Mouse (Mus musculus) lung, postnatal 0 days (tissue): Measurements from ENCODE around the gene Prickle4. TPM values are rescaled to one million over a fixed set of nuclear protein-coding genes. Genes with fewer than 3 reads are reported as not detected.

ENCODE experiments used
- ATAC-seq: fragments of 200-750 bp; cut with Nextera tagmentation; 2 replicates; pipeline ENCODE4 v1.8.0; 2017; ENCODE audit warnings: moderate library complexity
- DNase-seq: peaks from one replicate; pipeline ENCODE4 v3.0.0-alpha.2; 2016; ENCODE audit warnings: low spot score
- H3K27ac ChIP-seq: fragments of 300-500 bp; sonication (generic); 2 replicates; pipeline ENCODE4 v1.5.1; 2014; ENCODE audit warnings: antibody characterized with exemption, mild to moderate bottlenecking, low read length, mixed read lengths
- H3K27me3 ChIP-seq: fragments of 300-500 bp; sonication (generic); replicated peaks from 2 replicates; pipeline ENCODE4 v1.6.1; 2014; ENCODE audit warnings: low read length, mixed read lengths; ENCODE audit not compliant: insufficient read depth
- H3K36me3 ChIP-seq: fragments of 300-500 bp; sonication (generic); 2 replicates; pipeline ENCODE4 v1.6.1; 2014; ENCODE audit warnings: low read length, mixed read lengths; ENCODE audit not compliant: insufficient read depth
- H3K4me1 ChIP-seq: fragments of 300-500 bp; sonication (generic); 2 replicates; pipeline ENCODE4 v1.6.1; 2014; ENCODE audit warnings: antibody characterized with exemption, low read depth, low read length, mixed read lengths; ENCODE audit not compliant: insufficient read depth
- H3K4me2 ChIP-seq: fragments of 300-500 bp; sonication (generic); replicated peaks from 2 replicates; pipeline ENCODE4 v1.6.1; 2014; ENCODE audit warnings: low read depth, mild to moderate bottlenecking, low read length, moderate library complexity, mixed read lengths
- H3K4me3 ChIP-seq: fragments of 300-500 bp; sonication (generic); 2 replicates; pipeline ENCODE4 v1.5.1; 2014; ENCODE audit warnings: low read depth, low read length
- H3K9ac ChIP-seq: fragments of 300-500 bp; sonication (generic); replicated peaks from 2 replicates; pipeline ENCODE4 v1.6.1; 2014; ENCODE audit warnings: low read depth, mild to moderate bottlenecking
- H3K9me3 ChIP-seq: fragments of 300-500 bp; sonication (generic); 2 replicates; pipeline ENCODE4 v1.6.1; 2016; ENCODE audit warnings: low read length, mixed read lengths
- CTCF ChIP-seq: IDR thresholded peaks from 2 replicates; pipeline ENCODE4 v1.5.1; 2016; ENCODE audit warnings: antibody characterized with exemption, mild to moderate bottlenecking
- EP300 ChIP-seq: IDR thresholded peaks from 2 replicates; pipeline ENCODE4 v1.6.1; 2016; ENCODE audit warnings: antibody characterized with exemption, mild to moderate bottlenecking, control low read depth
- WGBS: fragments of 180-500 bp; shearing (Covaris S2); extraction: QIAGEN DNeasy Blood & Tissue Kit; methylation state at CpG from one replicate; pipeline ENCODE4 v1.1.7; 2014; 5-methylcytosine and 5-hydroxymethylcytosine counted together
- polyA plus RNA-seq: library from polyadenylated mRNA; unstranded; fragments of >200 nt; fragmentation: Nextera tagmentation; extraction: Ambion mirVana; gene quantifications from 2 replicates; pipeline ENCODE4 v1.2.1, GENCODE M21; 2015

Gene Prickle4
- polyA plus RNA-seq, 1 experiment from 2014 or later: 0.94 TPM

- peak; percentile 39; the same call in 1 of the 2 replicates for ATAC-seq
- TF ChIP-seq CTCF (no peak), EP300 (no peak)
- H3K27me3 ChIP-seq: no peaks in the 10 kb centered on the region
- no peak overlapping the region for H3K27ac ChIP-seq
- 66% methylated on average over 5 of the region's 5 CpGs for WGBS
- no peaks in the 10 kb centered on the region for H3K4me1 ChIP-seq
- no peak overlapping the region for H3K4me3 ChIP-seq
- no peak for DNase-seq
- H3K36me3 ChIP-seq: no peaks in the 10 kb centered on the region
- H3K9me3 ChIP-seq: no peaks in the 10 kb centered on the region
- H3K4me2 ChIP-seq: no peak overlapping the region
- no peak overlapping the region for H3K9ac ChIP-seq
Measured at GRCm38 (mm10) chr17:47678702-47679101, 15.8 kb downstream of the Prickle4 start.

- Histone ChIP-seq H3K27me3 (no peaks in the 10 kb centered on the region), H3K27ac (no peak overlapping the region), H3K4me2 (no peak overlapping the region), H3K4me1 (no peaks in the 10 kb centered on the region; the same call in 1 of the 2 replicates), H3K9me3 (no peaks in the 10 kb centered on the region), H3K36me3 (no peaks in the 10 kb centered on the region), H3K4me3 (no peak overlapping the region), H3K9ac (no peak overlapping the region)
- WGBS: 65% methylated on average over 5 of the region's 5 CpGs
- peak; percentile 48 for DNase-seq
- peak; percentile 83 for ATAC-seq
- TF ChIP-seq CTCF (no peak), EP300 (no peak)
Measured at GRCm38 (mm10) chr17:47678238-47678637, 16.3 kb downstream of the Prickle4 start.

GRCm38 (mm10) chr17:47676581-47676980, 18.0 kb downstream of the Prickle4 start:
- Histone ChIP-seq H3K36me3 (no peaks in the 10 kb centered on the region), H3K27ac (no peak overlapping the region), H3K27me3 (no peaks in the 10 kb centered on the region), H3K9me3 (no peaks in the 10 kb centered on the region), H3K4me1 (peaks cover 8% of the 10 kb centered on the region; the same call in 1 of the 2 replicates), H3K4me2 (no peak overlapping the region), H3K9ac (no peak overlapping the region), H3K4me3 (no peak overlapping the region)
- ATAC-seq: no peak
- WGBS: 19% methylated on average over 9 of the region's 9 CpGs
- TF ChIP-seq CTCF (peak; percentile 96), EP300 (no peak)
- DNase-seq: peak; percentile 81

- Histone ChIP-seq H3K36me3 (no peaks in the 10 kb centered on the region), H3K4me1 (peaks cover 8% of the 10 kb centered on the region; the same call in 1 of the 2 replicates), H3K4me2 (peak overlapping the region; percentile 78), H3K9me3 (no peaks in the 10 kb centered on the region), H3K27ac (no peak overlapping the region), H3K9ac (no peak overlapping the region), H3K27me3 (no peaks in the 10 kb centered on the region), H3K4me3 (peak overlapping the region; percentile 31)
- DNase-seq (peak; percentile 91), ATAC-seq (peak; percentile 92)
- TF ChIP-seq CTCF (peak; percentile 60), EP300 (no peak)
- WGBS: 6% methylated on average over 57 of the region's 68 CpGs
Measured at GRCm38 (mm10) chr17:47672311-47673111, 22.0 kb downstream of the Prickle4 start.

- TF ChIP-seq EP300 (no peak), CTCF (no peak)
- H3K4me2 ChIP-seq: peak overlapping the region; percentile 78
- no peak overlapping the region for H3K9ac ChIP-seq
- ATAC-seq (peak; percentile 7), DNase-seq (no peak)
- H3K27me3 ChIP-seq: no peaks in the 10 kb centered on the region
- H3K9me3 ChIP-seq: no peaks in the 10 kb centered on the region
- H3K4me3 ChIP-seq: peak overlapping the region; percentile 31
- WGBS: 17% methylated on average over 14 of the region's 14 CpGs
- no peak overlapping the region for H3K27ac ChIP-seq
- H3K36me3 ChIP-seq: no peaks in the 10 kb centered on the region
- peaks cover 8% of the 10 kb centered on the region; the same call in 1 of the 2 replicates for H3K4me1 ChIP-seq
Measured at GRCm38 (mm10) chr17:47671988-47672310, 22.6 kb downstream of the Prickle4 start.

GRCm38 (mm10) chr17:47669166-47669565, 25.4 kb downstream of the Prickle4 start:
- TF ChIP-seq EP300: no peak
- no peak for TF ChIP-seq CTCF
- H3K4me2 ChIP-seq: no peak overlapping the region
- H3K27ac ChIP-seq: no peak overlapping the region
- H3K4me3 ChIP-seq: no peak overlapping the region
- ATAC-seq: no peak
- H3K36me3 ChIP-seq: no peaks in the 10 kb centered on the region
- WGBS: 43% methylated on average over 4 of the region's 4 CpGs
- H3K27me3 ChIP-seq: no peaks in the 10 kb centered on the region
- H3K4me1 ChIP-seq: peaks cover 8% of the 10 kb centered on the region; the same call in 1 of the 2 replicates
- DNase-seq: peak; percentile 49
- no peak overlapping the region for H3K9ac ChIP-seq
- H3K9me3 ChIP-seq: no peaks in the 10 kb centered on the region
